ENCODE assay signal across 10 mouse cellular contexts in the genomic region with DNA sequence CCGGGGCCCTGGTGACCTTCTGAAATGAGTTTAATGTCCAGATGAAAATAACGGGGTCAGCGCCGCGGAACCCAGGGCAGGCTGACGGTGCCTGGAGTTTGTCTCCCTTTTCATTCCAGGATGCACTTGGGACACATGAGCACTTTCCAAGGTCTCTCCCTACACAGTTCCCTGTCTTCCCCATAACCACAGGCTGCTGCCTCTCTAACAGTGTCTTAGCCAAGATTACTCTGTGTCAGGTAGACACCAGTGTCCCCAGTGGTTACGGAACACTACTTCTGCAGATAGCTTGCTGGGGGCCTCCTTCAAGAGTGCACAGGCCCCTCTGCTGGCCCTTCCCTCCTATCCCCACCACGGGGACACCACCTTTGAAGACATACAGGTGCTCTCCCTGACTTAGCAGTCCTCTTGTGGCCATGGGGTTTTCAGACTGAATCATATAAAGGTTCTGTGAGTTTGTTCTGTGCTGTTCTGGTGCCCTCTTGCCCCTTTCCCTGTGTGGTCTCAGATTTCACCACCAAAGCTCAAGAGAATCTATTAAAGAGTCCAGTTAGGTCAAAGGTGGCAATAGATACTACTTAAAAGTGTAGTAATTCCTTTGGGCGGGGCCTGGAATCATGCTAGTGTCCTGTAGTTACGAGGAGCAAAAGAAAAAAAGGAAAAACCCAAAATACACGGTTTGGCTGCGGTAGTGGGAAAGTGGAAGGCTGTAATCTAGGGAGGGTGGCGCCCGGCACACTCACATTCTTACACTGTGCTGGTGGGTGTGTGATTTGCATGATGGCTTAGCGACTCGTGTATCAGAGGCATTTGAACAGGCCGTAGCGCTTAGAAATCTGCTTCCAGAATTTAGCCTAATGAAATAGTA.
A peak's percentile ranks its signal among the peaks of the same experiment; 100 is the strongest.
DNase-seq lines count a peak whose midpoint lies in the region; ATAC-seq and TF ChIP-seq lines count a peak whose summit lies in the region.
"Had no signal": no experiment of that assay in that cellular context is flagged by ENCODE, and none has a peak within 500 bp of the region (broad histone marks: within the 10 kb centered on the region; RNA-seq: fewer than 3 reads in every experiment).

No protein-coding gene starts in this region.

- no peak overlapping the region for H3K9ac ChIP-seq in hindbrain, embryonic 14.5 days
- H3K9ac ChIP-seq in hindbrain, embryonic 16.5 days (ENCODE audit: low read depth, low read length), result no peak overlapping the region
- peak overlapping the region; percentile 7; the same call in 1 of the 2 replicates for H3K9ac ChIP-seq in limb, embryonic 14.5 days (ENCODE audit: low read depth, low read length, severe bottlenecking)

- H3K36me3 ChIP-seq in hindbrain, embryonic 14.5 days (replicated peaks; ENCODE audit: control insufficient read depth, insufficient read depth), result no peaks in the 10 kb centered on the region
- H3K36me3 ChIP-seq in hindbrain, embryonic 16.5 days (ENCODE audit: control insufficient read depth, insufficient read depth, low read length), result no peaks in the 10 kb centered on the region
- no peaks in the 10 kb centered on the region for H3K36me3 ChIP-seq in spleen, adult 2 months (ENCODE audit: control insufficient read depth, insufficient read depth, low read length)
- no peaks in the 10 kb centered on the region; the same call in 1 of the 2 replicates for H3K36me3 ChIP-seq in limb, embryonic 14.5 days (ENCODE audit: control insufficient read depth, insufficient read depth, low read length)

- peaks cover 23% of the 10 kb centered on the region for H3K4me1 ChIP-seq in hindbrain, embryonic 14.5 days (replicated peaks; ENCODE audit: control insufficient read depth, insufficient read depth, low read length)
- H3K4me1 ChIP-seq in hindbrain, embryonic 16.5 days (ENCODE audit: control insufficient read depth, insufficient read depth, low read depth, low read length), result peaks cover 6% of the 10 kb centered on the region
- H3K4me1 ChIP-seq in spleen, adult 2 months (ENCODE audit: control insufficient read depth, insufficient read depth, insufficient read length), result peaks cover 10% of the 10 kb centered on the region
- H3K4me1 ChIP-seq in limb, embryonic 14.5 days (ENCODE audit: control insufficient read depth, insufficient read depth, low read length), result peaks cover 21% of the 10 kb centered on the region

- ATAC-seq in hindbrain, embryonic 14.5 days (ENCODE audit: low FRiP score), result no peak
- ATAC-seq in hindbrain, embryonic 16.5 days, result no peak
- ATAC-seq in limb, embryonic 14.5 days (ENCODE audit: low FRiP score, low read depth), result no peak

- TF ChIP-seq POLR2A in spleen, adult 2 months (IDR thresholded peaks at IDR 0.05; ENCODE audit: low read depth, low read length), result no peak
- no peak for TF ChIP-seq POLR2A in limb, embryonic 14.5 days (IDR thresholded peaks at IDR 0.05; ENCODE audit: borderline replicate concordance, extremely low read depth, insufficient read depth, insufficient read length)

- H3K27me3 ChIP-seq in hindbrain, embryonic 14.5 days (ENCODE audit: control insufficient read depth, insufficient read depth, low read length), result no peaks in the 10 kb centered on the region
- no peaks in the 10 kb centered on the region for H3K27me3 ChIP-seq in hindbrain, embryonic 16.5 days (replicated peaks; ENCODE audit: control insufficient read depth, insufficient read depth, low read length)
- no peaks in the 10 kb centered on the region for H3K27me3 ChIP-seq in spleen, adult 2 months (ENCODE audit: control insufficient read depth, insufficient read depth, low read length)
- H3K27me3 ChIP-seq in limb, embryonic 14.5 days (ENCODE audit: control insufficient read depth, insufficient read depth, low read length), result no peaks in the 10 kb centered on the region
- H3K27me3 ChIP-seq: Patski had no signal

- no peak overlapping the region for H3K4me3 ChIP-seq in hindbrain, embryonic 14.5 days (replicated peaks; ENCODE audit: low read length)
- no peak overlapping the region for H3K4me3 ChIP-seq in hindbrain, embryonic 16.5 days (ENCODE audit: low read length)
- H3K4me3 ChIP-seq in spleen, adult 2 months (ENCODE audit: extremely low read depth, insufficient read depth, insufficient read length), result no peak overlapping the region
- H3K4me3 ChIP-seq in limb, embryonic 14.5 days (replicated peaks; ENCODE audit: low read length), result no peak overlapping the region

- 79% methylated on average over 18 of the region's 18 CpGs for WGBS in hindbrain, embryonic 14.5 days
- WGBS in hindbrain, embryonic 16.5 days, result 82% methylated on average over 18 of the region's 18 CpGs
- 88% methylated on average over 18 of the region's 18 CpGs for WGBS in spleen, adult 2 months
- 46% methylated on average over 18 of the region's 18 CpGs for WGBS in limb, embryonic 14.5 days

- no peak overlapping the region for H3K4me2 ChIP-seq in hindbrain, embryonic 14.5 days (replicated peaks)
- H3K4me2 ChIP-seq in hindbrain, embryonic 16.5 days (ENCODE audit: low read length), result no peak overlapping the region
- H3K4me2 ChIP-seq in limb, embryonic 14.5 days (replicated peaks; ENCODE audit: low read depth, low read length, severe bottlenecking), result no peak overlapping the region

- TF ChIP-seq CTCF in spleen, adult 2 months (IDR thresholded peaks at IDR 0.05; ENCODE audit: extremely low read depth, insufficient read depth, insufficient read length, insufficient replicate concordance), result no peak

- H3K9me3 ChIP-seq in hindbrain, embryonic 14.5 days (ENCODE audit: control insufficient read depth, low read length), result no peaks in the 10 kb centered on the region
- no peaks in the 10 kb centered on the region for H3K9me3 ChIP-seq in hindbrain, embryonic 16.5 days (ENCODE audit: control insufficient read depth, low read length)
- H3K9me3 ChIP-seq in limb, embryonic 14.5 days (ENCODE audit: control insufficient read depth, low read length), result no peaks in the 10 kb centered on the region

- H3K27ac ChIP-seq in hindbrain, embryonic 14.5 days, result 0 out of 2 replicates have a peak overlapping the region, but pooled peaks have one; percentile 9
- H3K27ac ChIP-seq in hindbrain, embryonic 16.5 days (ENCODE audit: low read depth, low read length), result no peak overlapping the region
- H3K27ac ChIP-seq in spleen, adult 2 months (ENCODE audit: insufficient read depth, low read length), result 0 out of 2 replicates have a peak overlapping the region, but pooled peaks have one; percentile 27
- H3K27ac ChIP-seq in limb, embryonic 14.5 days (replicated peaks; ENCODE audit: low read depth, low read length), result 0 out of 2 replicates have a peak overlapping the region, but pooled peaks have one; percentile 19

- no peak for DNase-seq in hindbrain, embryonic 14.5 days (ENCODE audit: low spot score)
- DNase-seq in spleen, adult 2 months (ENCODE audit: low read depth in 1 of 2, low spot score in 2 of 2), result no peak
- DNase-seq in spleen, postnatal 14 days (ENCODE audit: low spot score in 2 of 2), result no peak
- DNase-seq in limb, embryonic 14.5 days (ENCODE audit: low spot score), result no peak
- DNase-seq in thymus, postnatal 4 days, result no peak
- no peak for DNase-seq in urinary bladder, postnatal 36 days (ENCODE audit: low spot score in 2 of 2)
- DNase-seq: cerebellum, adult 18-20 months; spleen, adult 18-20 months had no signal
